Mouse (Mus musculus): ENCODE data around the gene Gm4131.

GRCm38 (mm10) chr14:62422265-62422664 is 144.5 kb downstream of the Gm4131 start:
- no peak for TF ChIP-seq EP300 (IDR thresholded peaks at IDR 0.05)
- TF ChIP-seq CTCF (IDR thresholded peaks at IDR 0.05): no peak

All from lung, postnatal 0 days (tissue).